In genomic region chr2:118075165-118075564, GRCm38 (mm10) we compare ENCODE assay signal across 25 mouse cellular contexts. TPM values are rescaled to one million over a fixed set of nuclear protein-coding genes. Genes with fewer than 3 reads are reported as not detected.
DNase-seq lines count a peak whose midpoint lies in the region; ATAC-seq and TF ChIP-seq lines count a peak whose summit lies in the region.
"Had no signal": no experiment of that assay in that cellular context is flagged by ENCODE, and none has a peak within 500 bp of the region (broad histone marks: within the 10 kb centered on the region; RNA-seq: fewer than 3 reads in every experiment).

No protein-coding gene starts in this region.

- no peak overlapping the region for H3K4me3 ChIP-seq in embryonic fibroblast, embryonic 13.5 days (ENCODE audit: insufficient read depth, low read length)
- H3K4me3 ChIP-seq: embryonic facial prominence, embryonic 13.5 days; embryonic facial prominence, embryonic 15.5 days; erythroblast, embryonic 14.5 days; forebrain, embryonic 13.5 days; forebrain, embryonic 15.5 days had no signal

- TF ChIP-seq POLR2A in embryonic fibroblast, embryonic 13.5 days (IDR thresholded peaks at IDR 0.05; ENCODE audit: low read depth, low read length): no peak

- peak overlapping the region; percentile 27 for H3K27ac ChIP-seq in embryonic fibroblast, embryonic 13.5 days (ENCODE audit: insufficient read depth, low read length)
- H3K27ac ChIP-seq: embryonic facial prominence, embryonic 13.5 days; embryonic facial prominence, embryonic 15.5 days; forebrain, embryonic 13.5 days; forebrain, embryonic 15.5 days had no signal

- no peak for TF ChIP-seq CTCF in embryonic fibroblast, embryonic 13.5 days (IDR thresholded peaks at IDR 0.05; ENCODE audit: borderline replicate concordance, insufficient read depth, low read length)

- peak; percentile 52; the same call in 1 of the 2 replicates for ATAC-seq in erythroid progenitor cell, adult 5-6 weeks (replicated peaks; ENCODE audit: low FRiP score, poor library complexity, severe bottlenecking)
- peak; percentile 58 for ATAC-seq in megakaryocyte-erythroid progenitor cell, adult 5-6 weeks (replicated peaks; ENCODE audit: low FRiP score, low TSS enrichment, poor library complexity, severe bottlenecking)
- ATAC-seq in cerebellum, adult (ENCODE audit: insufficient number of reproducible peaks, low FRiP score, low TSS enrichment): no peak
- ATAC-seq: activated CD4-positive, CD25-positive, alpha-beta regulatory T cell, adult 4 months; CD4-positive, CD25-positive, alpha-beta regulatory T cell, adult 4 months; forebrain, embryonic 13.5 days; forebrain, embryonic 15.5 days; Patski had no signal

- no peaks in the 10 kb centered on the region for H3K4me1 ChIP-seq in embryonic fibroblast, embryonic 13.5 days (ENCODE audit: control insufficient read depth, insufficient read depth, low read length)
- H3K4me1 ChIP-seq: embryonic facial prominence, embryonic 13.5 days; embryonic facial prominence, embryonic 15.5 days; forebrain, embryonic 13.5 days; forebrain, embryonic 15.5 days had no signal

- no peak for DNase-seq in urinary bladder, postnatal 25 days (ENCODE audit: low spot score)
- DNase-seq: adrenal gland, adult 8-10 months; adrenal gland, postnatal 14 days; adrenal gland, postnatal 36 days; B cell, adult 2 months; cerebellum, adult 11 months; cerebellum, adult 18-20 months; cerebellum, adult 8-10 months; cerebellum, adult 9-11 months; cerebellum, postnatal 14 days; cerebellum, postnatal 36 days; embryo, embryonic 11 days had no signal

RNA-seq across cellular contexts. Expression of gene Thbs1, which starts 36.5 kb away (rescaled TPM):
- polyA plus RNA-seq in embryonic fibroblast, embryonic 13.5 days (2011; ENCODE audit: insufficient read length, low read depth, missing spikeins): 2,892 and 6,250 TPM in 2 replicates
- 5.8 and 12.6 TPM in 2 replicates for total RNA-seq in erythroid progenitor cell, adult 5-6 weeks (2015; ENCODE audit: low replicate concordance)
- 2.7 and 5.1 TPM in 2 replicates for total RNA-seq in erythroid progenitor cell, adult 5-6 weeks (2017; ENCODE audit: low replicate concordance)
- total RNA-seq in megakaryocyte-erythroid progenitor cell, adult 5-6 weeks (2014; fragmentation: Nextera tagmentation): 1.6 TPM in 1 of 2 replicates, not detected in the other
- total RNA-seq in megakaryocyte-erythroid progenitor cell, adult 5-6 weeks (2017): 0.42 and 1.2 TPM in 2 replicates
- total RNA-seq: G1E had no signal
- polyA plus RNA-seq: activated CD4-positive, CD25-positive, alpha-beta regulatory T cell, adult 4 months had no signal
